Mouse (Mus musculus) macrophage (primary cell): ENCODE data around the gene Tamm41. TPM values are rescaled to one million over a fixed set of nuclear protein-coding genes. Genes with fewer than 3 reads are reported as not detected.

Source experiments
- H3K27ac ChIP-seq: fragments of 350-480 bp; formaldehyde crosslinking; 2 replicates; pipeline ENCODE4 v1.9.0; 2021
- H3K36me3 ChIP-seq: fragments of 350-480 bp; formaldehyde crosslinking; 2 replicates; pipeline ENCODE4 v1.9.0; 2021; ENCODE audit errors: inconsistent target
- H3K4me3 ChIP-seq: fragments of 350-480 bp; formaldehyde crosslinking; 2 replicates; pipeline ENCODE4 v1.9.0; 2021; ENCODE audit errors: inconsistent target
- H3K79me2 ChIP-seq: fragments of 350-480 bp; formaldehyde crosslinking; 2 replicates; pipeline ENCODE4 v1.9.0; 2021; ENCODE audit errors: inconsistent target
- WGBS: methylation state at CpG from one replicate; pipeline ENCODE4 v1.1.7; 2026; ENCODE audit warnings: inconsistent platforms; ENCODE audit not compliant: missing documents; 5-methylcytosine and 5-hydroxymethylcytosine counted together
- polyA plus RNA-seq: library from polyadenylated mRNA; stranded (reverse); fragments of 250-400 nt; gene quantifications from 3 replicates; pipeline ENCODE4 v1.2.4, GENCODE M21; 2018; ENCODE audit warnings: inconsistent platforms
- total RNA-seq, 78 experiments: library from RNA; depleted of rRNA; stranded (reverse); fragments of 250-400 nt; gene quantifications; 1 replicate in 9 of 78; 2 replicates in 24 of 78; 3 replicates in 43 of 78; 4 replicates in 2 of 78; pipeline ENCODE4 v1.2.4; 2018; ENCODE audit warnings: inconsistent platforms in 56 of 78

Gene Tamm41
- 10 to 100 TPM in 17 of 26 experiments, 1 to 10 TPM in 8, under 1 TPM in 1; 0.95 to 34.3 (median 14.1) TPM for total RNA-seq (2018; cell fraction: chromatin; rRNA removed)
- 10 to 100 TPM in 7 of 26 experiments, 1 to 10 TPM in 19; 5.3 to 12.0 (median 8.5) TPM for total RNA-seq (2018; cell fraction: cytosol; rRNA removed)
- 10 to 100 TPM in 12 of 26 experiments, 1 to 10 TPM in 14; 3.0 to 27.3 (median 8.5) TPM for total RNA-seq (2018; cell fraction: nucleus; rRNA removed)
- polyA plus RNA-seq, result 7.4 to 14.4 TPM (median 14.0 TPM) in 3 replicates

GRCm38 (mm10) chr6:115037103-115038094, at the start of gene Tamm41:
Gene Tamm41 (minus strand): TSS chr6:115037876.
- no peak within 1 kb of the TSS for H3K27ac ChIP-seq
- peaks cover 19% of the 10 kb centered on the region; the same call in 1 of the 2 replicates for H3K79me2 ChIP-seq
- H3K4me3 ChIP-seq, result peak within 1 kb of the TSS; percentile 84
- under 1% methylated on average over 54 of the region's 57 CpGs for WGBS
- peaks cover 8% of the 10 kb centered on the region; the same call in 1 of the 2 replicates for H3K36me3 ChIP-seq

- H3K27ac ChIP-seq, result no peak overlapping the region
- no peaks in the 10 kb centered on the region for H3K36me3 ChIP-seq
These were observed 47.7 kb upstream of the Tamm41 start for GRCm38 (mm10) chr6:115085274-115085841.

GRCm38 (mm10) chr6:115076781-115077575, 39.3 kb upstream of the Tamm41 start:
- no peaks in the 10 kb centered on the region for H3K79me2 ChIP-seq
- H3K4me3 ChIP-seq, result no peak overlapping the region
- H3K36me3 ChIP-seq, result no peaks in the 10 kb centered on the region
- WGBS, result 75% methylated on average over 9 of the region's 9 CpGs
- no peak overlapping the region for H3K27ac ChIP-seq

More at GRCm38 (mm10) chr6:115085274-115085841, 47.7 kb upstream of the Tamm41 start:
- WGBS, result 77% methylated on average over 9 of the region's 9 CpGs
- H3K79me2 ChIP-seq, result no peaks in the 10 kb centered on the region
- no peak overlapping the region for H3K4me3 ChIP-seq

GRCm38 (mm10) chr6:115072024-115072423, 34.3 kb upstream of the Tamm41 start:
- no peak overlapping the region for H3K4me3 ChIP-seq
- H3K79me2 ChIP-seq, result no peaks in the 10 kb centered on the region
- H3K36me3 ChIP-seq, result no peaks in the 10 kb centered on the region
- no peak overlapping the region for H3K27ac ChIP-seq
- WGBS, result 58% methylated on average over 2 of the region's 2 CpGs

- Histone ChIP-seq H3K79me2 (no peaks in the 10 kb centered on the region), H3K36me3 (no peaks in the 10 kb centered on the region)
- WGBS, result 50% methylated on average over 13 of the region's 13 CpGs
These were observed 27.9 kb upstream of the Tamm41 start for GRCm38 (mm10) chr6:115065411-115066241.

GRCm38 (mm10) chr6:115062605-115063350, 25.1 kb upstream of the Tamm41 start:
- Histone ChIP-seq H3K36me3 (no peaks in the 10 kb centered on the region), H3K4me3 (no peak overlapping the region), H3K27ac (no peak overlapping the region), H3K79me2 (no peaks in the 10 kb centered on the region)
- WGBS, result 59% methylated on average over 4 of the region's 5 CpGs

More at GRCm38 (mm10) chr6:115065411-115066241, 27.9 kb upstream of the Tamm41 start:
- no peak overlapping the region for H3K4me3 ChIP-seq
- no peak overlapping the region for H3K27ac ChIP-seq

- H3K4me3 ChIP-seq, result no peak overlapping the region
- H3K36me3 ChIP-seq, result no peaks in the 10 kb centered on the region
- no peaks in the 10 kb centered on the region for H3K79me2 ChIP-seq
- H3K27ac ChIP-seq, result no peak overlapping the region
- WGBS, result 63% methylated on average over 5 of the region's 5 CpGs
These were observed 21.6 kb upstream of the Tamm41 start for GRCm38 (mm10) chr6:115059227-115059626.

GRCm38 (mm10) chr6:115056699-115057098, 19.0 kb upstream of the Tamm41 start:
- WGBS, result 35% methylated on average over 2 of the region's 2 CpGs
- Histone ChIP-seq H3K27ac (no peak overlapping the region), H3K36me3 (no peaks in the 10 kb centered on the region), H3K79me2 (no peaks in the 10 kb centered on the region), H3K4me3 (no peak overlapping the region)

GRCm38 (mm10) chr6:115055440-115055839, 17.8 kb upstream of the Tamm41 start:
- no peaks in the 10 kb centered on the region for H3K79me2 ChIP-seq
- H3K4me3 ChIP-seq, result no peak overlapping the region
- no peak overlapping the region for H3K27ac ChIP-seq
- 86% methylated on average over 4 of the region's 4 CpGs for WGBS
- H3K36me3 ChIP-seq, result no peaks in the 10 kb centered on the region

GRCm38 (mm10) chr6:115051586-115052197, 14.0 kb upstream of the Tamm41 start:
- H3K4me3 ChIP-seq, result no peak overlapping the region
- WGBS, result 77% methylated on average over 6 of the region's 6 CpGs
- H3K27ac ChIP-seq, result no peak overlapping the region
- no peaks in the 10 kb centered on the region for H3K79me2 ChIP-seq
- no peaks in the 10 kb centered on the region for H3K36me3 ChIP-seq

- no peaks in the 10 kb centered on the region for H3K36me3 ChIP-seq
- 23% methylated on average over 4 of the region's 4 CpGs for WGBS
- no peak overlapping the region for H3K27ac ChIP-seq
- no peak overlapping the region for H3K4me3 ChIP-seq
- H3K79me2 ChIP-seq, result no peaks in the 10 kb centered on the region
These were observed 11.3 kb upstream of the Tamm41 start for GRCm38 (mm10) chr6:115049015-115049414.

GRCm38 (mm10) chr6:115047816-115048215, 10.1 kb upstream of the Tamm41 start:
- Histone ChIP-seq H3K27ac (no peak overlapping the region), H3K36me3 (no peaks in the 10 kb centered on the region), H3K79me2 (no peaks in the 10 kb centered on the region), H3K4me3 (no peak overlapping the region)
- WGBS, result 70% methylated on average over 2 of the region's 2 CpGs
